Mouse (Mus musculus) hindbrain, embryonic 13.5 days (tissue): ENCODE results near the gene Gm45521. TPM values are rescaled to one million over a fixed set of nuclear protein-coding genes. Genes with fewer than 3 reads are reported as not detected.
"Not testable (repeated sequence)": the region's sequence is repeated elsewhere in the genome, so short reads cannot be mapped to it uniquely, and the experiment has no call there.

Source experiments
- ATAC-seq: fragments of 200-750 bp; cut with Nextera tagmentation; 2 replicates; pipeline ENCODE4 v1.8.0; 2017; ENCODE audit warnings: moderate TSS enrichment; ENCODE audit not compliant: low FRiP score
- H3K27ac ChIP-seq: fragments of 300-500 bp; sonication (generic); 2 replicates; pipeline ENCODE4 v1.5.1; 2015; ENCODE audit warnings: inconsistent platforms, mild to moderate bottlenecking, moderate library complexity
- H3K27me3 ChIP-seq: fragments of 300-500 bp; sonication (generic); 2 replicates; pipeline ENCODE4 v1.6.1; 2015; ENCODE audit warnings: mild to moderate bottlenecking, inconsistent platforms
- H3K36me3 ChIP-seq: fragments of 300-500 bp; sonication (generic); 2 replicates; pipeline ENCODE4 v1.6.1; 2015; ENCODE audit warnings: mild to moderate bottlenecking, inconsistent platforms
- H3K4me1 ChIP-seq: fragments of 300-500 bp; sonication (generic); replicated peaks from 2 replicates; pipeline ENCODE4 v1.6.1; 2015; ENCODE audit warnings: inconsistent platforms
- H3K4me2 ChIP-seq: fragments of 300-500 bp; sonication (generic); 2 replicates; pipeline ENCODE4 v1.6.1; 2015; ENCODE audit warnings: inconsistent platforms, mild to moderate bottlenecking, moderate library complexity
- H3K4me3 ChIP-seq: fragments of 300-500 bp; sonication (generic); 2 replicates; pipeline ENCODE4 v1.5.1; 2015; ENCODE audit warnings: mild to moderate bottlenecking, inconsistent platforms
- H3K9ac ChIP-seq: fragments of 300-500 bp; sonication (generic); 2 replicates; pipeline ENCODE4 v1.6.1; 2015; ENCODE audit warnings: mild to moderate bottlenecking, inconsistent platforms
- H3K9me3 ChIP-seq: fragments of 300-500 bp; sonication (generic); 2 replicates; pipeline ENCODE4 v1.6.1; 2016; ENCODE audit warnings: inconsistent platforms
- WGBS: fragments of 180-500 bp; shearing (Covaris S2); methylation state at CpG from one replicate; pipeline ENCODE4 v1.1.7; 2015; 5-methylcytosine and 5-hydroxymethylcytosine counted together
- polyA plus RNA-seq: library from polyadenylated mRNA; unstranded; fragments of >200 nt; fragmentation: Nextera tagmentation; extraction: Ambion mirVana; gene quantifications from 2 replicates; pipeline ENCODE4 v1.2.1, GENCODE M21; 2015

Gm45521 gene
- polyA plus RNA-seq, 1 experiment from 2014 or later: 0.26 TPM

GRCm38 (mm10) chr14:8003727-8004670, 46.9 kb downstream of the Gm45521 start:
- H3K36me3 ChIP-seq: no peaks in the 10 kb centered on the region
- WGBS: 42% methylated on average over 18 of the region's 18 CpGs
- H3K9me3 ChIP-seq: no peaks in the 10 kb centered on the region
- H3K4me1 ChIP-seq: peaks cover 30% of the 10 kb centered on the region
- peak overlapping the region; percentile 62 for H3K4me3 ChIP-seq
- H3K9ac ChIP-seq: peak overlapping the region; percentile 81
- no peak for ATAC-seq
- H3K27ac ChIP-seq: no peak overlapping the region; the same call in 1 of the 2 replicates
- H3K27me3 ChIP-seq: peaks cover 31% of the 10 kb centered on the region
- H3K4me2 ChIP-seq: peak overlapping the region; percentile 84

GRCm38 (mm10) chr14:8006061-8006460, 49.0 kb downstream of the Gm45521 start:
- not testable (repeated sequence) for H3K27ac ChIP-seq, H3K4me3 ChIP-seq, H3K9me3 ChIP-seq, H3K4me2 ChIP-seq, H3K9ac ChIP-seq, H3K36me3 ChIP-seq, ATAC-seq
- Histone ChIP-seq H3K27me3 (peaks cover 11% of the 10 kb centered on the region), H3K4me1 (peaks cover 30% of the 10 kb centered on the region)
- 64% methylated on average over 3 of the region's 3 CpGs for WGBS

GRCm38 (mm10) chr14:8007084-8007483, 50.0 kb downstream of the Gm45521 start:
- Histone ChIP-seq H3K9me3 (no peaks in the 10 kb centered on the region), H3K9ac (no peak overlapping the region), H3K4me2 (no peak overlapping the region), H3K27ac (no peak overlapping the region), H3K27me3 (peaks cover under 1% of the 10 kb centered on the region), H3K36me3 (no peaks in the 10 kb centered on the region), H3K4me3 (no peak overlapping the region), H3K4me1 (peaks cover 29% of the 10 kb centered on the region)
- no peak for ATAC-seq

- H3K9me3 ChIP-seq: no peaks in the 10 kb centered on the region
- 94% methylated on average over 2 of the region's 2 CpGs for WGBS
Measured at GRCm38 (mm10) chr14:8007486-8007885, 50.4 kb downstream of the Gm45521 start.

GRCm38 (mm10) chr14:8007923-8008322, 50.8 kb downstream of the Gm45521 start:
- WGBS: 85% methylated on average over 10 of the region's 10 CpGs
- Histone ChIP-seq H3K4me1 (peaks cover 25% of the 10 kb centered on the region), H3K27ac (no peak overlapping the region), H3K9ac (no peak overlapping the region), H3K4me2 (no peak overlapping the region), H3K36me3 (no peaks in the 10 kb centered on the region), H3K27me3 (no peaks in the 10 kb centered on the region), H3K4me3 (no peak overlapping the region), H3K9me3 (no peaks in the 10 kb centered on the region)
- no peak for ATAC-seq

More at GRCm38 (mm10) chr14:8007486-8007885, 50.4 kb downstream of the Gm45521 start:
- Histone ChIP-seq H3K4me1 (peaks cover 25% of the 10 kb centered on the region), H3K4me2 (no peak overlapping the region), H3K36me3 (no peaks in the 10 kb centered on the region), H3K27me3 (no peaks in the 10 kb centered on the region), H3K4me3 (no peak overlapping the region), H3K27ac (no peak overlapping the region), H3K9ac (no peak overlapping the region)
- ATAC-seq: no peak

Other genes with a start within 250 kb of the Gm45521 start
- gene Gm26661, start 165.7 kb upstream of the Gm45521 start, polyA plus RNA-seq: not detected in 2 replicates
- gene Flnb, start 139.3 kb upstream of the Gm45521 start, polyA plus RNA-seq: 6.5 and 7.4 TPM in 2 replicates
- gene Dnase1l3, start 37.3 kb downstream of the Gm45521 start, polyA plus RNA-seq: 0.04 and 0.10 TPM in 2 replicates
- gene Abhd6, start 45.6 kb downstream of the Gm45521 start, polyA plus RNA-seq: 31.7 and 31.9 TPM in 2 replicates
- gene Rpp14, start 123.1 kb downstream of the Gm45521 start, polyA plus RNA-seq: 47.4 and 48.0 TPM in 2 replicates
- 61.4 and 62.8 TPM in 2 replicates for gene Pxk, start 140.9 kb downstream of the Gm45521 start, polyA plus RNA-seq
- 246 and 250 TPM in 2 replicates for gene Pdhb, start 215.7 kb downstream of the Gm45521 start, polyA plus RNA-seq